In genomic region chr9:119970763-119971656, GRCm38 (mm10) we compare ENCODE assay signal across 10 mouse cellular contexts. TPM values are rescaled to one million over a fixed set of nuclear protein-coding genes. Genes with fewer than 3 reads are reported as not detected.
DNase-seq lines count a peak whose midpoint lies in the region; ATAC-seq and TF ChIP-seq lines count a peak whose summit lies in the region.
"Had no signal": no experiment of that assay in that cellular context is flagged by ENCODE, and none has a peak within 500 bp of the region (broad histone marks: within the 10 kb centered on the region; RNA-seq: fewer than 3 reads in every experiment).

No protein-coding gene starts in this region.

- H3K4me2 ChIP-seq in heart, embryonic 11.5 days, result no peak overlapping the region
- no peak overlapping the region for H3K4me2 ChIP-seq in hindbrain, embryonic 15.5 days
- no peak overlapping the region for H3K4me2 ChIP-seq in midbrain, embryonic 14.5 days (ENCODE audit: low read length)

- 0 out of 2 replicates have a peak, but pooled peaks have one; percentile 21 for TF ChIP-seq EP300 in heart, adult 2 months (IDR thresholded peaks at IDR 0.05; ENCODE audit: insufficient read depth, low read depth, low read length)

- DNase-seq in heart, adult 2 months, result peak in 1 of 2 experiments; percentile 45
- peak; percentile 27 for DNase-seq in CD4-positive, CD25-positive, alpha-beta regulatory T cell, adult 2 months (ENCODE audit: low read depth, low spot score)
- DNase-seq in cerebellum, adult 9-10 months, result peak; percentile 89
- peak; percentile 53 for DNase-seq in midbrain, embryonic 14.5 days
- no peak for DNase-seq in gastrocnemius, postnatal 25 days

- H3K4me1 ChIP-seq in heart, adult 2 months (ENCODE audit: control insufficient read depth, insufficient read depth, low read length), result peaks cover 9% of the 10 kb centered on the region
- H3K4me1 ChIP-seq in heart, embryonic 11.5 days (ENCODE audit: control insufficient read depth, insufficient read depth, low read length), result peaks cover 11% of the 10 kb centered on the region
- H3K4me1 ChIP-seq in hindbrain, embryonic 15.5 days (replicated peaks), result peaks cover 25% of the 10 kb centered on the region
- H3K4me1 ChIP-seq in midbrain, embryonic 14.5 days (ENCODE audit: control insufficient read depth, insufficient read depth, low read length), result 0 out of 2 replicates have a peak, but pooled peaks cover 6% of the 10 kb centered on the region

- WGBS in heart, adult 2 months, result 75% methylated on average over 7 of the region's 7 CpGs
- 85% methylated on average over 7 of the region's 7 CpGs for WGBS in heart, embryonic 11.5 days (ENCODE audit: insufficient replicate concordance)
- WGBS in hindbrain, embryonic 15.5 days, result 63% methylated on average over 7 of the region's 7 CpGs
- WGBS in midbrain, embryonic 14.5 days, result 78% methylated on average over 7 of the region's 7 CpGs

- H3K36me3 ChIP-seq in heart, adult 2 months (ENCODE audit: control insufficient read depth, insufficient read depth, low read length), result peaks cover 4% of the 10 kb centered on the region
- peaks cover 25% of the 10 kb centered on the region for H3K36me3 ChIP-seq in heart, embryonic 11.5 days (ENCODE audit: control insufficient read depth, insufficient read depth, low read length)
- H3K36me3 ChIP-seq in hindbrain, embryonic 15.5 days, result no peaks in the 10 kb centered on the region
- H3K36me3 ChIP-seq in midbrain, embryonic 14.5 days (ENCODE audit: control insufficient read depth, insufficient read depth, low read length), result no peaks in the 10 kb centered on the region

- no peak for TF ChIP-seq CTCF in heart, adult 2 months (IDR thresholded peaks at IDR 0.05)

- no peaks in the 10 kb centered on the region for H3K79me2 ChIP-seq in heart, adult 2 months (replicated peaks; ENCODE audit: control insufficient read depth, insufficient read depth, low read length)

- ATAC-seq in heart, embryonic 11.5 days (replicated peaks; ENCODE audit: insufficient number of reproducible peaks, low FRiP score, low TSS enrichment), result no peak
- peak; percentile 76 for ATAC-seq in hindbrain, embryonic 15.5 days (ENCODE audit: low FRiP score, low read depth)
- 0 out of 2 replicates have a peak, but pooled peaks have one; percentile 17 for ATAC-seq in midbrain, embryonic 14.5 days (ENCODE audit: low FRiP score, low TSS enrichment)
- ATAC-seq in megakaryocyte-erythroid progenitor cell, adult 5-6 weeks (replicated peaks; ENCODE audit: low FRiP score, low TSS enrichment, poor library complexity, severe bottlenecking), result no peak

- H3K9me3 ChIP-seq in heart, embryonic 11.5 days (replicated peaks; ENCODE audit: control insufficient read depth, low read length), result no peaks in the 10 kb centered on the region
- no peaks in the 10 kb centered on the region for H3K9me3 ChIP-seq in hindbrain, embryonic 15.5 days
- no peaks in the 10 kb centered on the region for H3K9me3 ChIP-seq in midbrain, embryonic 14.5 days (ENCODE audit: control insufficient read depth, low read length)

- no peak overlapping the region for H3K9ac ChIP-seq in heart, adult 2 months (ENCODE audit: low read depth, low read length)
- H3K9ac ChIP-seq in heart, embryonic 11.5 days (ENCODE audit: low read depth, low read length), result no peak overlapping the region
- H3K9ac ChIP-seq in hindbrain, embryonic 15.5 days, result no peak overlapping the region
- H3K9ac ChIP-seq in midbrain, embryonic 14.5 days (replicated peaks; ENCODE audit: low read length), result no peak overlapping the region

- intact Hi-C loops in heart, adult 2 months (cut with DNase I), result no loop called here

- peak overlapping the region; percentile 11; the same call in 1 of the 2 replicates for H3K27ac ChIP-seq in heart, adult 2 months
- no peak overlapping the region for H3K27ac ChIP-seq in heart, embryonic 11.5 days (ENCODE audit: low read depth, low read length)
- H3K27ac ChIP-seq in hindbrain, embryonic 15.5 days (replicated peaks), result peak overlapping the region; percentile 56
- H3K27ac ChIP-seq in midbrain, embryonic 14.5 days (replicated peaks; ENCODE audit: low read depth, low read length), result peak overlapping the region; percentile 37; the same call in 1 of the 2 replicates

- no peak for TF ChIP-seq POLR2A in heart, adult 2 months (IDR thresholded peaks at IDR 0.05; ENCODE audit: insufficient read depth, low read depth, low read length)

- no peaks in the 10 kb centered on the region for H3K27me3 ChIP-seq in heart, adult 2 months (ENCODE audit: control insufficient read depth, insufficient read depth, low read length)
- H3K27me3 ChIP-seq in heart, embryonic 11.5 days (ENCODE audit: control insufficient read depth, insufficient read depth, low read length), result no peaks in the 10 kb centered on the region
- H3K27me3 ChIP-seq in hindbrain, embryonic 15.5 days, result no peaks in the 10 kb centered on the region
- no peaks in the 10 kb centered on the region for H3K27me3 ChIP-seq in midbrain, embryonic 14.5 days (ENCODE audit: control insufficient read depth, insufficient read depth, low read length)

- no peak overlapping the region for H3K4me3 ChIP-seq in heart, adult 2 months
- H3K4me3 ChIP-seq in heart, embryonic 11.5 days (ENCODE audit: low read depth, low read length), result no peak overlapping the region
- no peak overlapping the region for H3K4me3 ChIP-seq in hindbrain, embryonic 15.5 days
- H3K4me3 ChIP-seq in midbrain, embryonic 14.5 days (replicated peaks; ENCODE audit: low read depth, low read length), result no peak overlapping the region

RNA-seq across cellular contexts. Expression of gene Csrnp1, which starts 13.4 kb away (rescaled TPM):
- total RNA-seq in heart, adult 2 months (2021), result 10 to 100 TPM; 21.1 to 21.6 TPM
- 23.6 and 28.7 TPM in 2 replicates for polyA plus RNA-seq in heart, adult 2 months (2012; rRNA removed)
- 3.3 and 4.2 TPM in 2 replicates for polyA plus RNA-seq in heart, embryonic 11.5 days (2014; fragmentation: Nextera tagmentation; extraction: Ambion mirVana)
- polyA plus RNA-seq in hindbrain, embryonic 15.5 days (2015; fragmentation: Nextera tagmentation; extraction: Ambion mirVana), result 1.6 and 1.7 TPM in 2 replicates
- polyA plus RNA-seq in midbrain, embryonic 14.5 days (2014; fragmentation: Nextera tagmentation; extraction: Ambion mirVana), result 0.67 and 2.2 TPM in 2 replicates
- 1.6 and 3.1 TPM in 2 replicates for total RNA-seq in megakaryocyte-erythroid progenitor cell, adult 5-6 weeks (2014; fragmentation: Nextera tagmentation)
- total RNA-seq in megakaryocyte-erythroid progenitor cell, adult 5-6 weeks (2017), result 8.0 and 15.6 TPM in 2 replicates
- total RNA-seq in gastrocnemius, postnatal 25 days (2021), result 1 to 10 TPM; 2.4 to 3.6 TPM

RNA-seq across cellular contexts. Expression of gene Ttc21a, which starts 33.6 kb away (rescaled TPM):
- not detected for total RNA-seq in heart, adult 2 months (2021)
- polyA plus RNA-seq in heart, adult 2 months (2012; rRNA removed), result 0.70 TPM in 1 of 2 replicates, not detected in the other
- polyA plus RNA-seq in heart, embryonic 11.5 days (2014; fragmentation: Nextera tagmentation; extraction: Ambion mirVana), result 0.23 and 0.37 TPM in 2 replicates
- polyA plus RNA-seq in hindbrain, embryonic 15.5 days (2015; fragmentation: Nextera tagmentation; extraction: Ambion mirVana), result 1.2 and 1.5 TPM in 2 replicates
- polyA plus RNA-seq in midbrain, embryonic 14.5 days (2014; fragmentation: Nextera tagmentation; extraction: Ambion mirVana), result 0.45 and 0.49 TPM in 2 replicates
- not detected in 2 replicates for total RNA-seq in megakaryocyte-erythroid progenitor cell, adult 5-6 weeks (2014; fragmentation: Nextera tagmentation)
- not detected in 2 replicates for total RNA-seq in megakaryocyte-erythroid progenitor cell, adult 5-6 weeks (2017)
- total RNA-seq in gastrocnemius, postnatal 25 days (2021), result not detected
- polyA plus RNA-seq: small intestine, adult 2 months had no signal

RNA-seq across cellular contexts. Expression of gene Gorasp1, which starts 33.6 kb away (rescaled TPM):
- 10 to 100 TPM; 32.2 to 35.9 TPM for total RNA-seq in heart, adult 2 months (2021)
- polyA plus RNA-seq in heart, adult 2 months (2012; rRNA removed), result 16.8 and 25.0 TPM in 2 replicates
- 18.0 and 20.3 TPM in 2 replicates for polyA plus RNA-seq in heart, embryonic 11.5 days (2014; fragmentation: Nextera tagmentation; extraction: Ambion mirVana)
- 25.8 and 28.9 TPM in 2 replicates for polyA plus RNA-seq in hindbrain, embryonic 15.5 days (2015; fragmentation: Nextera tagmentation; extraction: Ambion mirVana)
- polyA plus RNA-seq in midbrain, embryonic 14.5 days (2014; fragmentation: Nextera tagmentation; extraction: Ambion mirVana), result 25.2 and 31.7 TPM in 2 replicates
- 8.9 and 11.4 TPM in 2 replicates for total RNA-seq in megakaryocyte-erythroid progenitor cell, adult 5-6 weeks (2014; fragmentation: Nextera tagmentation)
- total RNA-seq in megakaryocyte-erythroid progenitor cell, adult 5-6 weeks (2017), result 4.8 and 7.8 TPM in 2 replicates
- 10 to 100 TPM; 17.2 to 19.3 TPM for total RNA-seq in gastrocnemius, postnatal 25 days (2021)

RNA-seq across cellular contexts. Expression of gene Xirp1, which starts 52.4 kb away (rescaled TPM):
- 100 to 1,000 TPM; 118 to 133 TPM for total RNA-seq in heart, adult 2 months (2021)
- 55.5 and 72.8 TPM in 2 replicates for polyA plus RNA-seq in heart, adult 2 months (2012; rRNA removed)
- 38.2 and 64.5 TPM in 2 replicates for polyA plus RNA-seq in heart, embryonic 11.5 days (2014; fragmentation: Nextera tagmentation; extraction: Ambion mirVana)
- polyA plus RNA-seq in hindbrain, embryonic 15.5 days (2015; fragmentation: Nextera tagmentation; extraction: Ambion mirVana), result not detected in 2 replicates
- not detected in 2 replicates for polyA plus RNA-seq in midbrain, embryonic 14.5 days (2014; fragmentation: Nextera tagmentation; extraction: Ambion mirVana)
- not detected in 2 replicates for total RNA-seq in megakaryocyte-erythroid progenitor cell, adult 5-6 weeks (2014; fragmentation: Nextera tagmentation)
- not detected in 2 replicates for total RNA-seq in megakaryocyte-erythroid progenitor cell, adult 5-6 weeks (2017)
- 100 to 1,000 TPM; 105 to 112 TPM for total RNA-seq in gastrocnemius, postnatal 25 days (2021)
- polyA plus RNA-seq: limb, embryonic 11.5 days; small intestine, adult 2 months had no signal

Comparison
In these comparisons a context has a peak if more than half of its experiments do, and no peak if none do; other contexts are left out.
1. ATAC-seq: peak in hindbrain, embryonic 15.5 days (single experiment) and midbrain, embryonic 14.5 days (single experiment); none in heart, embryonic 11.5 days (single experiment) and megakaryocyte-erythroid progenitor cell, adult 5-6 weeks (single experiment).